Comparison of ENCODE assay signal across 8 mouse cellular contexts in the genomic region with DNA sequence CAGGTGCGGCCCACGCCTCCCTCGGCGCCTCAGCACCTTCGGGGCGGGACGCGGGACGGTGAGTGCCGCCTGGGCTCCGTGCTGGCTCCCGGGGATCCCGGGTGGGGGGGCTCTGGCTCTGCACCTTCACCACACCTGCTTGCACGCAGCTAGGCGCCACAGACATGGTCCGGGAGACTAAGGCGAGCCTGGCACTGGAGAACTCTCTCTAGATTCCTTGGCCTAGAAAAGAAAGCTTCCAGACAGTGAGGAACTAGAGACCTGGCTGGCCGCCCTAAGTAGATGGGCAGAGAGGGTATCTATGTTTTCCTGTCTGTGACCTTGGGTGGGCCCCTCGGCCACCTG. TPM values are rescaled to one million over a fixed set of nuclear protein-coding genes. Genes with fewer than 3 reads are reported as not detected.
DNase-seq lines count a peak whose midpoint lies in the region; ATAC-seq lines count a peak whose summit lies in the region.

No protein-coding gene starts in this region.

- no peak for DNase-seq in lung, postnatal 14 days
- DNase-seq in forebrain, embryonic 10.5 days (ENCODE audit: extremely low spot score, low spot score), result no peak
- no peak for DNase-seq in limb, embryonic 10.5 days (ENCODE audit: low spot score)
- no peak for DNase-seq in right cerebral cortex, adult 18-20 months
- no peak for DNase-seq in left cerebral cortex, adult 8-10 months (ENCODE audit: low spot score in 2 of 2)

- H3K27ac ChIP-seq in lung, embryonic 16.5 days (ENCODE audit: low read length), result peak overlapping the region; percentile 15; the same call in 1 of the 2 replicates
- peak overlapping the region; percentile 88 for H3K27ac ChIP-seq in forebrain, embryonic 10.5 days
- H3K27ac ChIP-seq in limb, embryonic 10.5 days, result peak overlapping the region; percentile 81
- H3K27ac ChIP-seq in neural tube, embryonic 15.5 days (replicated peaks), result peak overlapping the region; percentile 70

- H3K9me3 ChIP-seq in lung, embryonic 16.5 days (ENCODE audit: control insufficient read depth, low read length), result no peaks in the 10 kb centered on the region
- no peaks in the 10 kb centered on the region for H3K9me3 ChIP-seq in forebrain, embryonic 10.5 days
- H3K9me3 ChIP-seq in limb, embryonic 10.5 days (replicated peaks), result no peaks in the 10 kb centered on the region
- no peaks in the 10 kb centered on the region for H3K9me3 ChIP-seq in neural tube, embryonic 15.5 days (replicated peaks)

- no peaks in the 10 kb centered on the region for H3K27me3 ChIP-seq in lung, embryonic 16.5 days (ENCODE audit: control insufficient read depth, insufficient read depth, low read depth, low read length)
- peaks cover 60% of the 10 kb centered on the region for H3K27me3 ChIP-seq in forebrain, embryonic 10.5 days (ENCODE audit: poor library complexity, severe bottlenecking)
- peaks cover 42% of the 10 kb centered on the region for H3K27me3 ChIP-seq in limb, embryonic 10.5 days (ENCODE audit: low read depth, poor library complexity, severe bottlenecking)
- H3K27me3 ChIP-seq in neural tube, embryonic 15.5 days (replicated peaks), result no peaks in the 10 kb centered on the region

- peak overlapping the region; percentile 81 for H3K9ac ChIP-seq in lung, embryonic 16.5 days (ENCODE audit: low read length)
- H3K9ac ChIP-seq in neural tube, embryonic 15.5 days (replicated peaks), result peak overlapping the region; percentile 78

- WGBS in lung, embryonic 16.5 days, result under 1% methylated on average over 19 of the region's 19 CpGs
- 2% methylated on average over 19 of the region's 19 CpGs for WGBS in forebrain, embryonic 10.5 days
- 1% methylated on average over 19 of the region's 19 CpGs for WGBS in limb, embryonic 10.5 days
- under 1% methylated on average over 17 of the region's 19 CpGs for WGBS in neural tube, embryonic 15.5 days

- H3K4me1 ChIP-seq in lung, embryonic 16.5 days (replicated peaks; ENCODE audit: control insufficient read depth, insufficient read depth, low read length), result peaks cover 13% of the 10 kb centered on the region
- peaks cover 36% of the 10 kb centered on the region for H3K4me1 ChIP-seq in forebrain, embryonic 10.5 days
- peaks cover 32% of the 10 kb centered on the region for H3K4me1 ChIP-seq in limb, embryonic 10.5 days
- H3K4me1 ChIP-seq in neural tube, embryonic 15.5 days, result peaks cover 18% of the 10 kb centered on the region

- ATAC-seq in lung, embryonic 16.5 days (ENCODE audit: low read depth), result no peak; the same call in 1 of the 2 replicates
- no peak for ATAC-seq in neural tube, embryonic 15.5 days (ENCODE audit: low FRiP score)
- ATAC-seq in inflammation-experienced regulatory T-cells, adult 6 months, result no peak

- no peaks in the 10 kb centered on the region for H3K36me3 ChIP-seq in lung, embryonic 16.5 days (ENCODE audit: control insufficient read depth, insufficient read depth, low read length)
- no peaks in the 10 kb centered on the region for H3K36me3 ChIP-seq in forebrain, embryonic 10.5 days (replicated peaks)
- H3K36me3 ChIP-seq in limb, embryonic 10.5 days, result no peaks in the 10 kb centered on the region
- peaks cover 4% of the 10 kb centered on the region; the same call in 1 of the 2 replicates for H3K36me3 ChIP-seq in neural tube, embryonic 15.5 days

- peak overlapping the region; percentile 79 for H3K4me2 ChIP-seq in lung, embryonic 16.5 days (ENCODE audit: low read depth, low read length)
- peak overlapping the region; percentile 70 for H3K4me2 ChIP-seq in neural tube, embryonic 15.5 days

- H3K4me3 ChIP-seq in lung, embryonic 16.5 days (ENCODE audit: low read length), result peak overlapping the region; percentile 58
- H3K4me3 ChIP-seq in forebrain, embryonic 10.5 days, result peak overlapping the region; percentile 90
- H3K4me3 ChIP-seq in limb, embryonic 10.5 days, result peak overlapping the region; percentile 68
- H3K4me3 ChIP-seq in neural tube, embryonic 15.5 days (replicated peaks), result peak overlapping the region; percentile 76

RNA-seq across cellular contexts. Expression of gene Klhl36, which starts 0.3 kb away (rescaled TPM):
- 14.5 and 15.0 TPM in 2 replicates for polyA plus RNA-seq in lung, embryonic 16.5 days (2015; fragmentation: Nextera tagmentation; extraction: Ambion mirVana)
- polyA plus RNA-seq in forebrain, embryonic 10.5 days (2016; fragmentation: Nextera tagmentation; extraction: Ambion mirVana), result 10.8 and 11.1 TPM in 2 replicates
- 7.2 and 7.9 TPM in 2 replicates for polyA plus RNA-seq in limb, embryonic 10.5 days (2016; fragmentation: Nextera tagmentation; extraction: Ambion mirVana)
- polyA plus RNA-seq in neural tube, embryonic 15.5 days (2015; fragmentation: Nextera tagmentation; extraction: Ambion mirVana), result 16.5 and 17.4 TPM in 2 replicates
- 1 to 10 TPM; 6.8 to 8.0 (median 7.1) TPM for polyA plus RNA-seq in inflammation-experienced regulatory T-cells, adult 6 months (2017; shearing (Covaris generic))
- total RNA-seq in left cerebral cortex, adult 8-10 months (2022), result 1 to 10 TPM; 7.4 to 8.6 (median 8.4) TPM

RNA-seq across cellular contexts. Expression of gene Cotl1, which starts 22.0 kb away (rescaled TPM):
- polyA plus RNA-seq in lung, embryonic 16.5 days (2015; fragmentation: Nextera tagmentation; extraction: Ambion mirVana), result 78.4 and 88.5 TPM in 2 replicates
- 109 and 114 TPM in 2 replicates for polyA plus RNA-seq in forebrain, embryonic 10.5 days (2016; fragmentation: Nextera tagmentation; extraction: Ambion mirVana)
- polyA plus RNA-seq in limb, embryonic 10.5 days (2016; fragmentation: Nextera tagmentation; extraction: Ambion mirVana), result 53.2 and 94.6 TPM in 2 replicates
- polyA plus RNA-seq in neural tube, embryonic 15.5 days (2015; fragmentation: Nextera tagmentation; extraction: Ambion mirVana), result 104 and 158 TPM in 2 replicates
- 100 to 1,000 TPM; 181 to 242 (median 218) TPM for polyA plus RNA-seq in inflammation-experienced regulatory T-cells, adult 6 months (2017; shearing (Covaris generic))
- total RNA-seq in left cerebral cortex, adult 8-10 months (2022), result 100 to 1,000 TPM in 1 of 4 experiments, 10 to 100 TPM in 3; 52.1 to 105 (median 68.9) TPM

RNA-seq across cellular contexts. Expression of gene Usp10, which starts 47.8 kb away (rescaled TPM):
- polyA plus RNA-seq in lung, embryonic 16.5 days (2015; fragmentation: Nextera tagmentation; extraction: Ambion mirVana), result 120 and 122 TPM in 2 replicates
- 251 and 264 TPM in 2 replicates for polyA plus RNA-seq in forebrain, embryonic 10.5 days (2016; fragmentation: Nextera tagmentation; extraction: Ambion mirVana)
- 226 and 235 TPM in 2 replicates for polyA plus RNA-seq in limb, embryonic 10.5 days (2016; fragmentation: Nextera tagmentation; extraction: Ambion mirVana)
- polyA plus RNA-seq in neural tube, embryonic 15.5 days (2015; fragmentation: Nextera tagmentation; extraction: Ambion mirVana), result 121 and 127 TPM in 2 replicates
- polyA plus RNA-seq in inflammation-experienced regulatory T-cells, adult 6 months (2017; shearing (Covaris generic)), result 10 to 100 TPM; 37.4 to 55.0 (median 43.9) TPM
- total RNA-seq in left cerebral cortex, adult 8-10 months (2022), result 10 to 100 TPM; 79.8 to 83.3 (median 82.0) TPM

RNA-seq across cellular contexts. Expression of gene Gm20388, which starts 48.3 kb away (rescaled TPM):
- 10.3 TPM in 1 of 2 replicates, not detected in the other for polyA plus RNA-seq in lung, embryonic 16.5 days (2015; fragmentation: Nextera tagmentation; extraction: Ambion mirVana)
- 1.2 and 5.5 TPM in 2 replicates for polyA plus RNA-seq in forebrain, embryonic 10.5 days (2016; fragmentation: Nextera tagmentation; extraction: Ambion mirVana)
- polyA plus RNA-seq in limb, embryonic 10.5 days (2016; fragmentation: Nextera tagmentation; extraction: Ambion mirVana), result 2.3 and 2.5 TPM in 2 replicates
- 3.5 TPM in 1 of 2 replicates, not detected in the other for polyA plus RNA-seq in neural tube, embryonic 15.5 days (2015; fragmentation: Nextera tagmentation; extraction: Ambion mirVana)
- 10 to 100 TPM; 10.8 to 14.1 (median 11.8) TPM for polyA plus RNA-seq in inflammation-experienced regulatory T-cells, adult 6 months (2017; shearing (Covaris generic))
- total RNA-seq in left cerebral cortex, adult 8-10 months (2022), result 10 to 100 TPM; 10.4 to 20.8 (median 16.4) TPM

Comparison
In these comparisons a context has a peak if more than half of its experiments do, and no peak if none do; other contexts are left out.
1. H3K27ac ChIP-seq: peak in every context shown above with its lines; median percentile 88 in forebrain, embryonic 10.5 days; 81 in limb, embryonic 10.5 days; 70 in neural tube, embryonic 15.5 days; 15 in lung, embryonic 16.5 days.